Mouse (Mus musculus): ENCODE results near the gene Mut. TPM values are rescaled to one million over a fixed set of nuclear protein-coding genes. Genes with fewer than 3 reads are reported as not detected.

Mut gene
- polyA plus RNA-seq, 1 experiment from 2014 or later: 34.2 TPM

GRCm38 (mm10) chr17:40977914-40978313 is 43.4 kb downstream of the Mut start:
- no peaks in the 10 kb centered on the region for H3K27me3 ChIP-seq (ENCODE audit: insufficient read depth, poor library complexity, severe bottlenecking)
- no peak overlapping the region for H3K4me3 ChIP-seq
- H3K9me3 ChIP-seq: no peaks in the 10 kb centered on the region
- DNase-seq (ENCODE audit: low spot score): no peak
- no peak overlapping the region for H3K27ac ChIP-seq
- H3K36me3 ChIP-seq: no peaks in the 10 kb centered on the region
- WGBS: 75% methylated on average over 10 of the region's 11 CpGs
- H3K4me1 ChIP-seq: no peaks in the 10 kb centered on the region

DNA sequence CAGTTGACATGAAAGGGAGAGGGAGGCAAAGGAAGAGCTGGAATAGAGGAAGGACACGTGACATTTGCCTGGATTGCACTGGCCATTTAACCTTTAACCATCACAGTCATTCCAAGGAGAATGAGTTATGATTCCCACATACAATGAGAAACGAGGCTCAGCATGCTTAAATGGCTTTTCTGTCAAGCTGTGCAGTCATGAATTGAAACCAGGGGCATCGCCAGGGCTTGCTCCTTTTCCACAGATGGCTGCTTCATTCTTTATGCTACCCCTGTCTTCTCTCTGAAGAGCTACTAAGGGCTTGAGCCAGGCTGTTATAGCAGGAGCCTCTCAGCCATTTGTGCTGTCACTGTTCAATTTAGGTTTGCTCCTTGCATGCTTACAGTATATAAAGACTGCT is 57.6 kb downstream of the Mut start:
- Histone ChIP-seq H3K4me3 (no peak overlapping the region), H3K27me3 (ENCODE audit: insufficient read depth, poor library complexity, severe bottlenecking) (no peaks in the 10 kb centered on the region), H3K4me1 (no peaks in the 10 kb centered on the region), H3K9me3 (no peaks in the 10 kb centered on the region), H3K36me3 (no peaks in the 10 kb centered on the region), H3K27ac (no peak overlapping the region)
- WGBS: 76% methylated on average over 3 of the region's 3 CpGs
- DNase-seq (ENCODE audit: low spot score): no peak

Other genes starting within 250 kb of the Mut start
- gene Esp1, start 207.6 kb upstream of the Mut start, polyA plus RNA-seq (2016; fragmentation: Nextera tagmentation; extraction: Ambion mirVana): not detected in 2 replicates
- gene Crisp2, start 127.7 kb upstream of the Mut start, polyA plus RNA-seq (2016; fragmentation: Nextera tagmentation; extraction: Ambion mirVana): not detected in 2 replicates
- gene Rhag, start 123.6 kb upstream of the Mut start, polyA plus RNA-seq (2016; fragmentation: Nextera tagmentation; extraction: Ambion mirVana): 17.4 and 19.3 TPM in 2 replicates
- gene 9130008F23Rik, start 54.1 kb upstream of the Mut start, polyA plus RNA-seq (2016; fragmentation: Nextera tagmentation; extraction: Ambion mirVana): 3.3 and 3.4 TPM in 2 replicates
- not detected in 2 replicates for gene Glyatl3, start 20.3 kb upstream of the Mut start, polyA plus RNA-seq (2016; fragmentation: Nextera tagmentation; extraction: Ambion mirVana)
- gene Cenpq, start 362 bp downstream of the Mut start, polyA plus RNA-seq (2016; fragmentation: Nextera tagmentation; extraction: Ambion mirVana): 20.6 and 27.0 TPM in 2 replicates